Mouse (Mus musculus) heart, postnatal 0 days (tissue): Measurements from ENCODE around the gene Tk1. TPM values are rescaled to one million over a fixed set of nuclear protein-coding genes. Genes with fewer than 3 reads are reported as not detected.
"Not testable (repeated sequence)": the region's sequence is repeated elsewhere in the genome, so short reads cannot be mapped to it uniquely, and the experiment has no call there.

Experiments used
- ATAC-seq: fragments of 200-750 bp; cut with Nextera tagmentation; 2 replicates; pipeline ENCODE4 v1.8.0; 2017; ENCODE audit warnings: low read depth, moderate number of reproducible peaks, moderate library complexity; ENCODE audit not compliant: insufficient read depth
- DNase-seq: peaks from one replicate; pipeline ENCODE4 v3.0.0-alpha.2; 2016; ENCODE audit warnings: low spot score
- H3K27ac ChIP-seq: fragments of 300-500 bp; sonication (generic); 2 replicates; pipeline ENCODE4 v1.5.1; 2014; ENCODE audit warnings: low read depth, mild to moderate bottlenecking
- H3K27me3 ChIP-seq: fragments of 300-500 bp; sonication (generic); 2 replicates; pipeline ENCODE4 v1.6.1; 2014; ENCODE audit warnings: low read length, mixed read lengths; ENCODE audit not compliant: control insufficient read depth, insufficient read depth
- H3K36me3 ChIP-seq: fragments of 300-500 bp; sonication (generic); replicated peaks from 2 replicates; pipeline ENCODE4 v1.6.1; 2014; ENCODE audit warnings: low read length, mixed read lengths; ENCODE audit not compliant: control insufficient read depth, insufficient read depth
- H3K4me1 ChIP-seq: fragments of 300-500 bp; sonication (generic); 2 replicates; pipeline ENCODE4 v1.6.1; 2014; ENCODE audit warnings: antibody characterized with exemption; ENCODE audit not compliant: control insufficient read depth, insufficient read depth
- H3K4me2 ChIP-seq: fragments of 300-500 bp; sonication (generic); 2 replicates; pipeline ENCODE4 v1.6.1; 2014; ENCODE audit warnings: low read depth, mild to moderate bottlenecking, low read length, moderate library complexity
- H3K4me3 ChIP-seq: fragments of 300-500 bp; sonication (generic); 2 replicates; pipeline ENCODE4 v1.5.1; 2014; ENCODE audit warnings: low read depth, low read length
- H3K9ac ChIP-seq: fragments of 300-500 bp; sonication (generic); replicated peaks from 2 replicates; pipeline ENCODE4 v1.6.1; 2014; ENCODE audit warnings: low read depth, low read length, mixed read lengths
- H3K9me3 ChIP-seq: fragments of 300-500 bp; sonication (generic); replicated peaks from 2 replicates; pipeline ENCODE4 v1.6.1; 2016; ENCODE audit warnings: low read length; ENCODE audit not compliant: control insufficient read depth
- CTCF ChIP-seq: IDR thresholded peaks from 2 replicates; pipeline ENCODE4 v1.5.1; 2016; ENCODE audit warnings: antibody characterized with exemption, control low read depth, low read depth
- EP300 ChIP-seq: IDR thresholded peaks from 2 replicates; pipeline ENCODE4 v1.6.1; 2016; ENCODE audit warnings: antibody characterized with exemption, low read depth
- WGBS: fragments of 180-500 bp; shearing (Covaris S2); extraction: QIAGEN DNeasy Blood & Tissue Kit; methylation state at CpG from one replicate; pipeline ENCODE4 v1.1.7; 2014; 5-methylcytosine and 5-hydroxymethylcytosine counted together
- polyA plus RNA-seq: library from polyadenylated mRNA; unstranded; fragments of >200 nt; fragmentation: Nextera tagmentation; extraction: Ambion mirVana; gene quantifications from 2 replicates; pipeline ENCODE4 v1.2.1, GENCODE M21; 2015
- total RNA-seq: library from RNA; depleted of rRNA; stranded (reverse); fragments of >200 nt; gene quantifications from 2 replicates; pipeline ENCODE4 v1.2.3, GENCODE M21; 2014; ENCODE audit warnings: low replicate concordance

The Tk1 gene
- total and polyA plus RNA-seq, 2 experiments from 2014 or later, result 41.4 to 103 TPM

GRCm38 (mm10) chr11:117820173-117820572 lies 5.7 kb downstream of the Tk1 start:
- ATAC-seq (no peak), DNase-seq (no peak)
- Histone ChIP-seq H3K27me3 (no peaks in the 10 kb centered on the region), H3K9me3 (no peaks in the 10 kb centered on the region), H3K9ac (no peak overlapping the region), H3K4me1 (peaks cover 40% of the 10 kb centered on the region), H3K4me3 (no peak overlapping the region), H3K4me2 (no peak overlapping the region), H3K36me3 (peaks cover 42% of the 10 kb centered on the region), H3K27ac (peak overlapping the region; percentile 87)
- 87% methylated on average over 7 of the region's 7 CpGs for WGBS
- no peak for TF ChIP-seq EP300
- no peak for TF ChIP-seq CTCF

GRCm38 (mm10) chr11:117819095-117819494 lies 6.8 kb downstream of the Tk1 start:
- H3K9ac ChIP-seq, result no peak overlapping the region
- peak; percentile 86 for DNase-seq
- TF ChIP-seq CTCF, result no peak
- peak; percentile 66; the same call in 1 of the 2 replicates for TF ChIP-seq EP300
- no peaks in the 10 kb centered on the region for H3K9me3 ChIP-seq
- H3K27ac ChIP-seq, result peak overlapping the region; percentile 87
- H3K27me3 ChIP-seq, result no peaks in the 10 kb centered on the region
- H3K4me1 ChIP-seq, result peaks cover 39% of the 10 kb centered on the region
- H3K4me2 ChIP-seq, result no peak overlapping the region
- peaks cover 52% of the 10 kb centered on the region for H3K36me3 ChIP-seq
- no peak overlapping the region for H3K4me3 ChIP-seq
- 33% methylated on average over 8 of the region's 8 CpGs for WGBS
- peak; percentile 94 for ATAC-seq

- Histone ChIP-seq H3K4me2 (no peak overlapping the region), H3K27me3 (no peaks in the 10 kb centered on the region), H3K4me1 (peaks cover 32% of the 10 kb centered on the region), H3K9me3 (no peaks in the 10 kb centered on the region), H3K36me3 (peaks cover 63% of the 10 kb centered on the region), H3K9ac (no peak overlapping the region), H3K27ac (no peak overlapping the region), H3K4me3 (no peak overlapping the region)
- 80% methylated on average over 13 of the region's 13 CpGs for WGBS
- DNase-seq, result peak; percentile 3
- no peak for ATAC-seq
- TF ChIP-seq EP300 (no peak), CTCF (no peak)
Observed at GRCm38 (mm10) chr11:117816389-117816996, 9.4 kb downstream of the Tk1 start.

- Histone ChIP-seq H3K4me1 (peaks cover 39% of the 10 kb centered on the region), H3K27ac (peak overlapping the region; percentile 64), H3K36me3 (peaks cover 57% of the 10 kb centered on the region)
- 69% methylated on average over 9 of the region's 9 CpGs for WGBS
- not testable (repeated sequence) for ATAC-seq, H3K9me3 ChIP-seq, H3K9ac ChIP-seq, H3K27me3 ChIP-seq, H3K4me2 ChIP-seq, DNase-seq, H3K4me3 ChIP-seq
Observed at GRCm38 (mm10) chr11:117815850-117816249, 10.0 kb downstream of the Tk1 start.

- TF ChIP-seq CTCF, result no peak
- no peak for TF ChIP-seq EP300
- Histone ChIP-seq H3K4me3 (no peak overlapping the region), H3K36me3 (peaks cover 53% of the 10 kb centered on the region), H3K9ac (no peak overlapping the region), H3K27me3 (no peaks in the 10 kb centered on the region), H3K4me2 (no peak overlapping the region), H3K27ac (peak overlapping the region; percentile 64), H3K4me1 (peaks cover 36% of the 10 kb centered on the region), H3K9me3 (no peaks in the 10 kb centered on the region)
- 65% methylated on average over 6 of the region's 6 CpGs for WGBS
- DNase-seq, result no peak
- ATAC-seq, result no peak
Observed at GRCm38 (mm10) chr11:117814704-117815366, 11.1 kb downstream of the Tk1 start.
